Mouse (Mus musculus): Measurements from ENCODE around the gene Poldip2. TPM values are rescaled to one million over a fixed set of nuclear protein-coding genes. Genes with fewer than 3 reads are reported as not detected.

Poldip2 gene
- polyA plus RNA-seq (2012; ENCODE audit: insufficient read depth, insufficient read length, missing spikeins), result 190 and 193 TPM in 2 replicates

DNA sequence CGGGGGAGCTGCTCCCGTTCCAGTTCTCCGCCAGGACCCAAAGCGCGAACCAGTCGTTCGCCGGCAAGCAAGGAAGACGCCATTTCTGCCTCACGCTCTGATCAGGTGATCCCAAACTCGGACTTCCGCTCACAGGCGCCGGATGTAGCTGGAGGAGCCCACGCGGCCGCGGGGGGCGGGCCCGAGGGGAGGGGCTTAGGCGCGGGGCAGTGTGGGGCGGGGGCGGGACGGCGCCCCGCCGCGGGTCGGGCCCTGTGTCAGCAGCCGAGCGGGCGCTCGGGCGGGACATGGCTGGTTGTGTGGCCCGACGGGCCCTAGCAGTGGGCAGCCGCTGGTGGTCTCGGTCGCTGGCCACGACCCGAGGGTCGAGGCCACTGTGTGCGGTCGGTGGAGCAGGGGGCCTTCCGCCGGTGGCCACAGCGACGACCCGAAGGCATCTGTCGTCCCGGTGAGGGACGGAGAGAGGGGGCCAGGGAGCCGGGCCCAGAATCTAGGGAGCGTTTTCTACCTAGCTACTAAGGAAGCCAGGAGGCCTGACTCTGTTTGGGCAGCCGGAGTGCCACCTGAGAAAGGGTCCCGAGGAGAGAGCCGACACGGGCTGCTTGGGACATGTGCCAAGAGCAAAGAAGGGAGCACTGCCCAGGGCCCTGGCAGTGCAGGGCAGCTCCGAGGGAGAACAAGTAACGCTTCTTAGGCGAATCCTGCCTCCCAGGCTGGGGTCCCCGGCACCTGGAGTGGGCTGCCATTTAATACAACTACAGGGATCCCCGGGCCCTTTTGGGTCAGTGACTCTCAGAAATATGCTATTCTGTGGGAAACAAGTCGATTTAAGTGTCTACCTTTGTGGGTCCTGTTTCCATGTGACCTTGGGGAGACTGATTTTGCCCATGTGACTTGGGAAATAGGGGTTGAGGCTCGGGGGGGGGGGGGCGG is at the start of gene Poldip2, which contains the start of gene Tmem199:
Gene Poldip2, plus strand, starts transcription at position 169 of the 933 bp plus-strand sequence.
Gene Tmem199, minus strand, starts transcription at position 148 of the 933 bp plus-strand sequence.
- H3K4me1 ChIP-seq (ENCODE audit: control insufficient read depth, insufficient read depth, insufficient read length, low read length), result no peaks in the 10 kb centered on the region
- peak within 1 kb of the TSS; percentile 86 for H3K27ac ChIP-seq (replicated peaks; ENCODE audit: low read depth, low read length)
- H3K4me3 ChIP-seq (ENCODE audit: insufficient read depth, low read depth, low read length), result peak within 1 kb of the TSS; percentile 99

DNA sequence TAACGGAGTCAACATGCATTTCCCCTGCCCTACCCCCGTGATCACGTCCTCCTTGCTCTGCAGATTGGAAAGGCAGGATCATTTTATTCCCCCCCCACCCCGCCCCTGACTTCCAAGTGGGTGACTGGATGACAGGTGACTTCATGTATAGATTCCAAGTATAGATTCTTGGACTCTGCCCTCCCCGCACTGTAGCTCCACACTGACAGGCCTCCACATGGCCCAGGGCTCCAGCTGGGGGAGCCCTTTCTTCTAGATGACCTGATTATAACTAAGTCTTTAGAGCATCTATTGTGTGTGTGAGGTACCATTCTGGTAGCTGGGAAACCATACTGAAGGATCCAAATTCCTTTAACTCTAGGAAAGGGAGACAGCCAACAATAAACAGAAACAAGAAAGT is 49.3 kb upstream of the Poldip2 start:
- H3K4me1 ChIP-seq (ENCODE audit: control insufficient read depth, insufficient read depth, insufficient read length, low read length), result peaks cover 3% of the 10 kb centered on the region
- H3K4me3 ChIP-seq (ENCODE audit: insufficient read depth, low read depth, low read length), result no peak overlapping the region
- no peak overlapping the region for H3K27ac ChIP-seq (replicated peaks; ENCODE audit: low read depth, low read length)

DNA sequence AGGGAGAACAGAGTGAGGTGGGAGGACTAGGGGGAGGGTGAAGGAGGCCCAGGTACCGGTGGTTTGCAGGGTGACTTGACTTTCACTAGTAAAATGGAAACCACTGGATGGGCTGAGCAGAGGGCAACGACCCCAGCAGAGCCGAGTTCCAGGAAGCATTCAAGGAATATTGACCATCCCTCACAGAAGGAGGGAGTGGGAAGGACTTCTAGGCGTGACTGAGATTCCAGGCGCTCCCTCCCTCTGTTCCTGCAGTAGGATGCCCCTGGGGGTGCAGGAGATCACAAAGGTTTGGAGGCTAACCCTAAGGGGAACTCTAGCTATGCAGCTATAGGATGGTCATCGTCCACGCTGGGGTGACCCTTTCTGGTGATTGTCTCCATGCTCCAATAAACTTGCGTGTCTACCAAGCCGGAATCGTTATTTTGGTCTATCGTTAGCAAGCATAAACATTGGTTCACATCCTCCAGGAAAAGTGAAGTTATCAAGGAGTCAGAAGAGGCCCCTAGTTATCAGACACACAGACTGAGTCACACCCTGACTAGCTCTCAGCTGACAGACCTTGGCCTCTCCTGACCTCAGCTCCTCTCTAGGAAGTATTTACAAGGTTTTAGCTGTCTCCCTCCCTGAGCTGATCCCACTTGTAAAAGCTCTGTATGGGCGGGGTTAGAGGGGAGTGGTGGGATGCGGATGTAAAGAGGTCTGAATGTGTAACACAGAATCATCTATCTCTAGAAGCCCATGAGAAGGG is 48.5 kb upstream of the Poldip2 start:
- no peak overlapping the region for H3K4me3 ChIP-seq (ENCODE audit: insufficient read depth, low read depth, low read length)
- H3K27ac ChIP-seq (replicated peaks; ENCODE audit: low read depth, low read length), result no peak overlapping the region
- H3K4me1 ChIP-seq (ENCODE audit: control insufficient read depth, insufficient read depth, insufficient read length, low read length), result peaks cover 3% of the 10 kb centered on the region

DNA sequence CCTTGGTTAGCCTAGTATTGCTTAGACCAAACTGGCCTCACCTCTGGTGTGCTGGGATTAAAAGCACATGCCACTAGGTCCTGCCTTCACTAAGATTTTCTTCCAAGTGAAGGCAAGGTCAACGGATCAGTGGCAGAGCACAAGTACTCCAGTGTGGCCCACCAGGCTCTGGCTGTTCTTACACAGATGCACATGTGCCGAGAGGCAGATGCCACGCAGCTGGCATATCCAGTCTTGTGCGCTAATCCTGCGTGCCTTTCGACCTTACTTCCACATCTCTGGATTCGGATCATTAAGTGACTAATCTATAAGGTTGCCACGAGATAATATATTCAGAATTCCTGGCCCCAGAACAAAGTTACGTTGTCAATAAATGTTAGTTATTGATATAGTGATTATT is 46.9 kb upstream of the Poldip2 start:
- no peak overlapping the region; the same call in 1 of the 2 replicates for H3K27ac ChIP-seq (replicated peaks; ENCODE audit: low read depth, low read length)

DNA sequence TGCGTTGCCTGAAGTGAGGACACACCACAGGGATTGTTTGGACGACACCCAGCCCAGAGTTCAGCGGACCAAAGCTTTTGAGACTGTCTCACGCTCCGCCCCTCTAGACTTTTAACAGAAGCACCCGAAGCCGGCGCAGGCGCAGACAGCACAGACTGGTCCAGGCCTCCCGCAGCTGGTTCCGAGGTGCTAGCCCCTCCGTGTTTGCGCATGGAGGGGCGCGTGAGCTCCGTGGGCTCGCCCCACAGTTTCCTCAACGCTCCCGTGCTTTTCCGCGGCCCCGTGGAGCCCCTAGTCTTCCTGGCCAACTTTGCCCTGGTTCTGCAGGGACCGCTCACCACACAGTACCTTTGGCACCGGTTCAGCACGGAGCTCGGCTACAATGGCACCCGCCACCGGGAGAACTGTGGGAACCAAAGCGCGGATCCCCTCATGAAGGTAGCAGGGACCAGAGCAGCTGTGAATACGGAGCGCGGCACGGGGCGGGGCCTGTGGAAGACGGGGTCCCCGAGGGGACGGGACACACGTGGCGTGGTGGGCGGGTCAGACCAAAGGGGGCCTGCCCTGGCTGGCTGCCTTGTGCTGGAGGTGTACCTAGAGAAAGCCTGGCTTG is 46.3 kb upstream of the Poldip2 start, which contains the start of gene Slc46a1:
Gene Slc46a1, plus strand, starts transcription at position 130 of the 613 bp plus-strand sequence.
- peak within 1 kb of the TSS; percentile 79 for H3K4me3 ChIP-seq (ENCODE audit: insufficient read depth, low read depth, low read length)
- peak within 1 kb of the TSS; percentile 72 for H3K27ac ChIP-seq (replicated peaks; ENCODE audit: low read depth, low read length)
- peaks cover 3% of the 10 kb centered on the region for H3K4me1 ChIP-seq (ENCODE audit: control insufficient read depth, insufficient read depth, insufficient read length, low read length)

More for the DNA sequence above, 46.9 kb upstream of the Poldip2 start:
- Histone ChIP-seq H3K4me1 (ENCODE audit: control insufficient read depth, insufficient read depth, insufficient read length, low read length) (peaks cover 3% of the 10 kb centered on the region), H3K4me3 (ENCODE audit: insufficient read depth, low read depth, low read length) (peak overlapping the region; percentile 7; the same call in 1 of the 2 replicates)

DNA sequence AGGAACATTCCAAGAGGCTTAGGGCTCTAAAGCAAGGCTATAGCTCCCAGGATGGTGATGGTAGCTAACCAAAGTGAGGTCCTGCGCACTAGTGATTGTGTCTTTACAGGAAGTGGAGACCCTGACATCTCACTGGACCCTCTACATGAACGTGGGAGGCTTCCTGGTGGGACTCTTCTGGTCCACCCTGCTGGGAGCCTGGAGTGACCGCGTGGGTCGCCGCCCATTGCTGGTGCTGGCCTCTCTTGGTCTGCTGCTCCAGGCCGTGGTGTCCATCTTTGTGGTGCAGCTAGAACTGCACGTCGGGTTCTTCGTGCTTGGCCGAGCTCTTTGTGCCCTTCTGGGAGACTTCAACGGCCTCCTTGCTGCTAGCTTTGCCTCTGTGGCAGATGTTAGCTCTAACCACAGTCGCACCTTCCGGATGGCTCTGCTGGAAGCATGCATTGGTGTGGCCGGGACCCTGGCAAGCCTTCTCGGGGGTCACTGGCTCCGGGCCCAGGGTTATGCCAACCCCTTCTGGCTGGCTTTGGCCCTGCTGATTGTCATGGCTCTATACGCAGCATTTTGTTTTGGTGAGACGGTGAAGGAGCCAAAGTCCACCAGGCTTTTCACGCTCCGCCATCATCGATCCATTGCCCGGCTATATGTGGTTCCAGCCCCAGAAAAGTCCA is 45.6 kb upstream of the Poldip2 start:
- Histone ChIP-seq H3K27ac (replicated peaks; ENCODE audit: low read depth, low read length) (no peak overlapping the region), H3K4me3 (ENCODE audit: insufficient read depth, low read depth, low read length) (peak overlapping the region; percentile 79), H3K4me1 (ENCODE audit: control insufficient read depth, insufficient read depth, insufficient read length, low read length) (peaks cover 3% of the 10 kb centered on the region)

DNA sequence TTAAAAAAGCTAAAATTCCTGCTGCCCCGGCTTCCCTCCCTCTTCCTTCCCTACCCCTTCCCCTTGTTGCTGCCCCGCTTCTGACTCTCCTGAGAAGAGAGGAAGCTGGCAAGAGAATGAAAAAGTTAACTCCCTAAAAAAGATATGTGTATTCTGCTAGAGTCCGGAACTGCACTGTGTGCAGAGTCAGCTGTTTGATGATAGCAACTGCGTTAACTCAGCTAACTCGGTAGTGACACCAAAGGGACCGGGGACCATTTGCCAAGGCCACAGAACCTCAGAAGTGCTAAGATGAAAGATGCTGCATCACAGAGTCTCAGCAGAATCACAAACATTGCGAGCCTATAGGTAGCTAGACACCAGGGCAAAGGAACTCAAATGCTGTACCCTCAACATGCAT is 44.5 kb upstream of the Poldip2 start:
- Histone ChIP-seq H3K27ac (replicated peaks; ENCODE audit: low read depth, low read length) (no peak overlapping the region), H3K4me3 (ENCODE audit: insufficient read depth, low read depth, low read length) (no peak overlapping the region), H3K4me1 (ENCODE audit: control insufficient read depth, insufficient read depth, insufficient read length, low read length) (peaks cover 3% of the 10 kb centered on the region)

DNA sequence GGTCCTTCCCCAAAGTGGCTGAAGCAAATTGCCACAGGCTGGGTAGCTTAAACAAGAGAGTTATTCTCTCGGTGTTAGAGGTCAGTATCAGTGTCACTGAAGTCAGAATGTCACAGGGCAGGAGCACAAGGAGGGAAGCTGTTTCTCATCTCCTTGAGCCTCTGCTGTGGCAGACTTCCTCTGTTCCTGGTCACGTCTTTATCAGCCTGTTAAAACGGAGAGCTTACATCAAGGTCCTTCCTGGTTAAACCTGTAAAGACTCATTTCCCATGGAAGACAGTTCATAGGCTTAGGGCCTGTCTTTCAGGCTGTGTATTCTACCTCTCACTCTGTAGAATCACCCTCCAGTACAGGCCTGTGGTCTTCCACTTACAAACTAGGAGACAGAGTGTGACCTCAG is 44.1 kb upstream of the Poldip2 start:
- H3K27ac ChIP-seq (replicated peaks; ENCODE audit: low read depth, low read length), result no peak overlapping the region
- H3K4me3 ChIP-seq (ENCODE audit: insufficient read depth, low read depth, low read length), result no peak overlapping the region
- H3K4me1 ChIP-seq (ENCODE audit: control insufficient read depth, insufficient read depth, insufficient read length, low read length), result peaks cover 3% of the 10 kb centered on the region

DNA sequence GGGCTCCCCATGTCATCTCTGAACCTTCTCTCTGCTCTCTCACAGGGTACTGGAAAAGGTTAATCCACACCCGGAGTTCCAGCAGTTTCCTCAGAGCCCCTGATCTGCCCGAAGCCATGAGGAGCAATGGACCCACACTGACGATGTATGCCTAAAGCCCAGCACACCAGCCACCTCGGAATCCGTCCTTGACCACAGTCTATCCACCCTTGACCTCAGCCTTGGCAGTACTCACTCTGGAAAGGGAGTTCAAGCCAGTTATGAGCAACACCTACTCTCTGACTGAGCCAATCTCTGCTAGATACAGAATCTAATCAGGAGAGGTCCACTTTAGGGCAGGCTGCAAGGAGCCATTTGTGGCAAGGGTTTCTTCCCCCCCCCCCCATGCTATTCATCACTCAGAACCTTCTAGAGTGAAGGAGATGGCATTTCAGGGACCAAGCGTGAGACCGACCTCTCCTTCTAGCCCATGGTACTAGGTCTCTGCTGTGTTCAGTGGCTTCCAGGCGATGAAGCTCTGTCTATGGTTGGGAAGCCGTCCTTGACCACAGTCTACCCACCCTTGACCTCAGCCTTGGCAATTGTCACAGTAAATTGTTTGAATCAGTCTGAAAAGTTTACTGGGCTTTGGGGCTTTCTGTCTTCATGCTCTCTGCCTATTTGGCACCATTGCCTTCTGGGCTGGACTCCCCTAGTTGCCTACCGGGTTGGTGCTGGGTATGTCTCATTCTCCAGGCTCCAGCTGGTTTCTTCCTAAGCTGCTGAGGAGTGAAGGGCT is 40.5 kb upstream of the Poldip2 start:
- no peak overlapping the region for H3K4me3 ChIP-seq (ENCODE audit: insufficient read depth, low read depth, low read length)
- no peaks in the 10 kb centered on the region for H3K4me1 ChIP-seq (ENCODE audit: control insufficient read depth, insufficient read depth, insufficient read length, low read length)
- no peak overlapping the region for H3K27ac ChIP-seq (replicated peaks; ENCODE audit: low read depth, low read length)

DNA sequence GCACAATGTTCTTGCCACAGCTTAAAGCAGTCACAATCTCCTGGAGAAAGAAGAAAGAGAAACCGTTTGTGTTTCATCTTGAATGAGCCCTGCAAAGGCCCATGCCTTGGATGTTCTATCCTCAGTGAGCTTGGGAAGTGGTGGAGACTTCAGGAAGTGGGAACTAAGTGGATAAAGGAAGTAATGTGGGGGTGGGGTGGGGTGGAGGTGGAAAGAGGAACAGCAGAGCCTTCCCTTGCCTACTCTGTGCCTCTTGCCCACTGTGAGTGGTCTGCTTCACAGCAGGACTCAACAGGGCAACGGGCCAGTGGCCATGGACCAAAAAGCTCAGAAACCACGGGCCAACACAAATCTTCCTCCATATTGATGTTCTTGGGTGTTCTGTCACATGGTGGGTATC is 36.7 kb upstream of the Poldip2 start:
- Histone ChIP-seq H3K27ac (replicated peaks; ENCODE audit: low read depth, low read length) (no peak overlapping the region), H3K4me1 (ENCODE audit: control insufficient read depth, insufficient read depth, insufficient read length, low read length) (no peaks in the 10 kb centered on the region), H3K4me3 (ENCODE audit: insufficient read depth, low read depth, low read length) (no peak overlapping the region)

DNA sequence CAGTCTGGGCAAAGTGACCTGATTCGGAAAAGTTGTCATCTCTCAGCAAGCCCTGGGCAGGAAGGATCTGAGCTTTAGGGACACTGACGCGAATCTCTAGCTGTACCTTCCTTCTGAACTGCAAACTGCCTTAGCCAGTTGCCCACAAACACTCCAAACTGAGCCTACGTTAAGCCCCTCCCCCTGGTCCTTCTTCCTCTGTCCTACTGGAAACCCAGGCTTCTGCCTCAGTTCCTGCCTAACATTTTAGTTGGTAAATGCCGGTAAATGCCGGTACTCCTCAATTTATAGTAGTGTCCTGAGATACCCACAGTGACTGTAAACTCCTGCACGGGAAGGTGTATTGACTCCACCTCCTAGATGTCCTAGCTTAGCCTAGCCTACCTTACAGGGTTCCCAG is 28.4 kb upstream of the Poldip2 start:
- Histone ChIP-seq H3K27ac (replicated peaks; ENCODE audit: low read depth, low read length) (no peak overlapping the region), H3K4me3 (ENCODE audit: insufficient read depth, low read depth, low read length) (no peak overlapping the region), H3K4me1 (ENCODE audit: control insufficient read depth, insufficient read depth, insufficient read length, low read length) (no peaks in the 10 kb centered on the region)

DNA sequence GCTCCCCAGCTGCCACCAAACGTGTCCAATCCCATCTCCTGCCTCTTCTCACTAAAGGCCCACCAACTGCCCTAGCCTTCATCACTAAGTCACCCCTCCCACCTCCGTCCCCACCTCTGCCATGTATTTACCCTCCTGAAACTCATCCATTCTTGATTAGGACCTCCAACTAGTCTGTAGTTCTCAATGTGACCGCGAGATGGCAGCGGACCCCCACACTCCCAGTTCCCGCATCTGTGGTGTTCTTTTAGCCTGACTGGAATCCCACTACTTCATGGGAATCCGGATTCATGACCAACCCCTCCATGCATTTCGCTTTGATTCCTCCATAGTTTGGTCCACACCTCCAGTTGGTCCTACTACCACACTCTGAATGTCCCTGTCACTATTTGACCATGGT is 23.8 kb upstream of the Poldip2 start:
- Histone ChIP-seq H3K4me1 (ENCODE audit: control insufficient read depth, insufficient read depth, insufficient read length, low read length) (no peaks in the 10 kb centered on the region), H3K27ac (replicated peaks; ENCODE audit: low read depth, low read length) (no peak overlapping the region), H3K4me3 (ENCODE audit: insufficient read depth, low read depth, low read length) (no peak overlapping the region)

DNA sequence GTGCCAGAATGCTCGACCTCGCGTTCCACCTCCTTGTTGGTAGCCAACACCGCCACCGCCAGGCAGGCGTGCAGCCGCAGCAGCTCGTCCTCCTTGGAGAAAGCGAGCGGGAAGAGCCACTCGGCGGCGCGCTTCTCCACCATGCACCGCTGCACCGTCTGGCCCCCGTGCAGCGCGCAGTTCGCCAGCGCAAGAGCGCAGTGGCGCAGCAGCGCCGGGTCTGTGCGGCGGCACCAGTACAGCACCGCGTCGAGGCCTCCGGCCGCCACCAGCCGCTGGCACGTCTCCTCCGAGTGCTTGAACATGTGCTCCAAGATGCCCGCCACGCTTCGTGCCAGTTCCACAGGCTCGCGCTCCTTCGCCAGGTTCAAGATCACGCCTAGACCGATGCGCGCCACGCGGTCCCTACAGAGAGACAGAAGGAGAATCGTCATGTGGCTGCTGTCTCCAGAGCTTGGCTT is 21.2 kb upstream of the Poldip2 start:
- H3K27ac ChIP-seq (replicated peaks; ENCODE audit: low read depth, low read length), result no peak overlapping the region
- peak overlapping the region; percentile 11; the same call in 1 of the 2 replicates for H3K4me3 ChIP-seq (ENCODE audit: insufficient read depth, low read depth, low read length)
- no peaks in the 10 kb centered on the region for H3K4me1 ChIP-seq (ENCODE audit: control insufficient read depth, insufficient read depth, insufficient read length, low read length)

DNA sequence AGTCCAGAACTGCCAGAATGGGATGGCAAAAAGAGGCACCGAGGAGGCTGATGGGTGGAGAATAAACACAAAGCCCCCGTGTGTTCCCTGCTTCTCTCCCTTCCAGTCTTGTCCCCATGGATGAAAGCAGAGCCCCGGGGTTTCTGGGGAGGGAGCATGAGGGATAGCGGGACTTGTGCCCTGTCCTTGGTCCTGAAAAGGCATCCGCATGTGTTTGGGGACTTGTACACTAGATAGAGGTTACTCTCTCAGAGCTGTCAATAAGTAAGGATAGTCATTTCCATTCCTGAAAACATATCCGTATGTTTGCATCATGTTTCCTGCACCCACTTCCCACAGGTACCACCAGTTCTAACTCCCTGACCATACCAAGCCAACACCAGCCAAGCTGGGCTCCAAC is 16.1 kb upstream of the Poldip2 start:
- H3K4me1 ChIP-seq (ENCODE audit: control insufficient read depth, insufficient read depth, insufficient read length, low read length), result no peaks in the 10 kb centered on the region
- no peak overlapping the region for H3K27ac ChIP-seq (replicated peaks; ENCODE audit: low read depth, low read length)

More for the DNA sequence above, 16.1 kb upstream of the Poldip2 start:
- H3K4me3 ChIP-seq (ENCODE audit: insufficient read depth, low read depth, low read length), result no peak overlapping the region
